Mouse (Mus musculus) kidney, embryonic 16.5 days (tissue): ENCODE results near the gene Rgs12. TPM values are rescaled to one million over a fixed set of nuclear protein-coding genes. Genes with fewer than 3 reads are reported as not detected.
A peak's percentile ranks its signal among the peaks of the same experiment; 100 is the strongest.

Experiments
- ATAC-seq: fragments of 200-750 bp; cut with Nextera tagmentation; 2 replicates; pipeline ENCODE4 v1.8.0; 2017; ENCODE audit warnings: moderate TSS enrichment; ENCODE audit not compliant: low FRiP score, low TSS enrichment
- H3K27ac ChIP-seq: fragments of 300-500 bp; sonication (generic); 2 replicates; pipeline ENCODE4 v1.5.1; 2014; ENCODE audit warnings: low read length
- H3K27me3 ChIP-seq: fragments of 300-500 bp; sonication (generic); 2 replicates; pipeline ENCODE4 v1.6.1; 2014; ENCODE audit warnings: low read length, control low read depth, mixed read lengths; ENCODE audit not compliant: insufficient read depth
- H3K36me3 ChIP-seq: fragments of 300-500 bp; sonication (generic); 2 replicates; pipeline ENCODE4 v1.6.1; 2014; ENCODE audit warnings: low read length, control low read depth, mixed read lengths; ENCODE audit not compliant: insufficient read depth
- H3K4me1 ChIP-seq: fragments of 300-500 bp; sonication (generic); 2 replicates; pipeline ENCODE4 v1.6.1; 2014; ENCODE audit warnings: low read length, control low read depth, mixed read lengths; ENCODE audit not compliant: insufficient read depth
- H3K4me2 ChIP-seq: fragments of 300-500 bp; sonication (generic); replicated peaks from 2 replicates; pipeline ENCODE4 v1.6.1; 2014; ENCODE audit warnings: low read depth, low read length
- H3K4me3 ChIP-seq: fragments of 300-500 bp; sonication (generic); 2 replicates; pipeline ENCODE4 v1.5.1; 2014; ENCODE audit warnings: mild to moderate bottlenecking, low read length
- H3K9ac ChIP-seq: fragments of 300-500 bp; sonication (generic); replicated peaks from 2 replicates; pipeline ENCODE4 v1.6.1; 2014; ENCODE audit warnings: low read length
- H3K9me3 ChIP-seq: fragments of 300-500 bp; sonication (generic); 2 replicates; pipeline ENCODE4 v1.6.1; 2016; ENCODE audit warnings: low read length, control low read depth
- WGBS: fragments of 180-500 bp; shearing (Covaris S2); extraction: QIAGEN DNeasy Blood & Tissue Kit; methylation state at CpG from one replicate; pipeline ENCODE4 v1.1.7; 2014; 5-methylcytosine and 5-hydroxymethylcytosine counted together
- polyA plus RNA-seq: library from polyadenylated mRNA; unstranded; fragments of >200 nt; fragmentation: Nextera tagmentation; extraction: Ambion mirVana; gene quantifications from 2 replicates; pipeline ENCODE4 v1.2.1, GENCODE M21; 2015

Gene Rgs12
- polyA plus RNA-seq = 32.4 and 34.7 TPM in 2 replicates

GRCm38 (mm10) chr5:34948861-34949760 is at the start of gene Rgs12:
Rgs12 (plus strand) TSS chr5:34949445.
- Histone ChIP-seq H3K27me3 (no peaks in the 10 kb centered on the region), H3K4me3 (peak within 1 kb of the TSS; percentile 77), H3K4me1 (peaks cover 13% of the 10 kb centered on the region), H3K27ac (peak within 1 kb of the TSS; percentile 84), H3K4me2 (peak within 1 kb of the TSS; percentile 73), H3K9ac (peak within 1 kb of the TSS; percentile 91), H3K36me3 (no peaks in the 10 kb centered on the region), H3K9me3 (peaks cover 7% of the 10 kb centered on the region; the same call in 1 of the 2 replicates)
- under 1% methylated on average over 53 of the region's 84 CpGs for WGBS
- ATAC-seq = peak; percentile 96

- peaks cover 70% of the 10 kb centered on the region for H3K36me3 ChIP-seq
- H3K4me3 ChIP-seq = no peak overlapping the region
- 95% methylated on average over 6 of the region's 6 CpGs for WGBS
- H3K27ac ChIP-seq = no peak overlapping the region
- no peak overlapping the region for H3K9ac ChIP-seq
- no peaks in the 10 kb centered on the region for H3K4me1 ChIP-seq
- H3K9me3 ChIP-seq = no peaks in the 10 kb centered on the region
- ATAC-seq = no peak
- no peaks in the 10 kb centered on the region for H3K27me3 ChIP-seq
- no peak overlapping the region for H3K4me2 ChIP-seq
Observed at GRCm38 (mm10) chr5:34899787-34900469, 49.3 kb upstream of the Rgs12 start.

DNA sequence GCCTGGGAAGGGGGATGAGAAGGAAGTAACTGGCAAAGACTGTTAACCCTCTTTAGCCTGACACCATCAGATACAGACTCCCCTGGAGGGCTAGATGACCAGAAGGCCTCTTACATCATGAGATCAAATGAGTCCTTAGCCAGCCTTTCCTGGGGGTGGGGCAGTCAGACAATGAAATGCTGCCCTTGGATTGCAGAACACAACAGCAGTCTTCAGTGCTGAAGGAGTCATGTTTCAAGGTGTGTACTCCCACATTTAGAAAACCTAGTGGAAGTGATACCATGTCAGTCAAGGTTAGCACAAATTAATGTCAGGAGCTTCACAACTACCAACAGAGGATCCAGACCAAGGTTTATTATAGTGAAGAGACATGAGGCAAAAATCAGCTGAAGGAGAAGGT is 46.9 kb upstream of the Rgs12 start:
- Histone ChIP-seq H3K9ac (no peak overlapping the region), H3K4me2 (no peak overlapping the region), H3K27ac (no peak overlapping the region), H3K4me1 (no peaks in the 10 kb centered on the region), H3K27me3 (no peaks in the 10 kb centered on the region), H3K9me3 (no peaks in the 10 kb centered on the region), H3K4me3 (no peak overlapping the region), H3K36me3 (peaks cover 77% of the 10 kb centered on the region)
- ATAC-seq = no peak

DNA sequence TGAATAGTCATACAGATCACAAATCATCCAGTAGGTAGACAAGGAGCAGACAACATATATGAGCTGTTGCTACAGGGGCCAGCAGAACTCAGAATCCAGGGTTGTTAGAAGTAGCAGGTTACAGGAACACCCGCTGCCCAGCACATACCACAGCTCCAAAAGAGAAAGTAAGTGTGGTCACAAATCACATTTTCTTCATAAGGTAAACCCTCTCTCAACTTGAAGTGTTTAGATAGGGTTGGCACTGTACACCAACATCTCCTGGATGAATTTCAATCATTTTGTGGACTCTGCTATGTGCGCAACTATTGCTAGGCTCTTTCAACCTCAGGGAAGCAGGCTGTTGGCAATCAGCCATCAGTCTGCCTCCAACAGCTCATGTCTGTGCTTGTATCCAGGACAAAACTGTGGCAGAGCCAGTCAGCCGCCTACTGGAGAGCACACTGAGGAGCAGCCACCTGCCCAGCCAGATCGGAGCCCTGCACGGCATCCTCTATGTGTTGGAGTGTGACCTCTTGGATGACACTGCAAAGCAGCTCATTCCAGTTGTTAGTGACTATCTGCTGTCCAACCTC is 46.3 kb upstream of the Rgs12 start:
- Histone ChIP-seq H3K36me3 (peaks cover 77% of the 10 kb centered on the region), H3K27me3 (no peaks in the 10 kb centered on the region), H3K4me3 (no peak overlapping the region), H3K27ac (no peak overlapping the region), H3K4me2 (no peak overlapping the region), H3K4me1 (no peaks in the 10 kb centered on the region), H3K9me3 (no peaks in the 10 kb centered on the region), H3K9ac (no peak overlapping the region)
- 87% methylated on average over 5 of the region's 5 CpGs for WGBS
- no peak for ATAC-seq

DNA sequence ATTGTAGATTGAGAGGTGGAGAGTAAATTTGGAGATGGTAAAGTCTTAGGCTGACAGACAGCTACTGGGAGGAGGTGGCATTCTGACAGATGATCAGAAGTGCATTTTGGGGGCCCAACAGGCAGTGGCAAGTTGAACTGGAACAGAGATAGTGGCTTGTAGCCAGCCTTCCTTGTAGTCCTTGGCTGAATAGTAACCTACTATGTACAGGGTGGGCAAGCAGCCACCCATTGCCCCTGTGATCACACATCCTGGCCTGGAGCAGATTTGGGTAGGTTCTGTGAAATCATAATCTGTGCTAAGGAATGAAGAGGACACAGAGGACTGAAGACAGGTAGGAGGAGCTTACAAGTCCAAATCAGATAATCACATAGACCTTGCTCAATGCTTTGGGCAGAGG is 44.8 kb upstream of the Rgs12 start:
- no peak for ATAC-seq
- Histone ChIP-seq H3K4me3 (no peak overlapping the region), H3K4me1 (no peaks in the 10 kb centered on the region), H3K9ac (no peak overlapping the region), H3K4me2 (no peak overlapping the region), H3K27ac (no peak overlapping the region), H3K9me3 (no peaks in the 10 kb centered on the region), H3K36me3 (peaks cover 70% of the 10 kb centered on the region), H3K27me3 (no peaks in the 10 kb centered on the region)

DNA sequence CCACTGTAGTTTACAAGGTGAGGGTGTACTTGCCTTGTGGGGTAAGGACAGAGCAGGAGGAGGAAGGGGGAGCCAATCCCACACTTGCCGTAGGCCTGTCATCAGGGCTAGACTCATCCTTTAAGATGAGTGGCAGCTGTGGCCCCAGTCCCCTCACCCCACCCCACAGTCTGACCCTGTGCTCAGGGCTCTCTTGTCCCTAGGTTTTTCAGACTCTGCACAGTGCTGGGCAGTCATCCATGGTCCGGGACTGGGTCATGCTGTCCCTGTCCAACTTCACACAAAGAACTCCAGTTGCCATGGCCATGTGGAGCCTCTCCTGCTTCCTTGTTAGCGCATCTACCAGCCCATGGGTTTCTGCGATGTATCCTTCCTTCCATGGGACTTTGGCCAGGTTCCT is 42.0 kb upstream of the Rgs12 start:
- Histone ChIP-seq H3K9ac (no peak overlapping the region), H3K4me2 (no peak overlapping the region), H3K36me3 (peaks cover 54% of the 10 kb centered on the region), H3K27ac (no peak overlapping the region), H3K4me3 (no peak overlapping the region), H3K4me1 (no peaks in the 10 kb centered on the region), H3K9me3 (no peaks in the 10 kb centered on the region), H3K27me3 (no peaks in the 10 kb centered on the region)
- 0 out of 2 replicates have a peak, but pooled peaks have one; percentile 15 for ATAC-seq
- 94% methylated on average over 4 of the region's 4 CpGs for WGBS

GRCm38 (mm10) chr5:34907910-34908725 is 41.1 kb upstream of the Rgs12 start, which contains the start of gene Msantd1:
Msantd1 (plus strand) TSS chr5:34908012.
- Histone ChIP-seq H3K27me3 (no peaks in the 10 kb centered on the region), H3K36me3 (peaks cover 47% of the 10 kb centered on the region), H3K4me2 (no peak within 1 kb of the TSS), H3K4me3 (no peak within 1 kb of the TSS), H3K9ac (no peak within 1 kb of the TSS), H3K9me3 (no peaks in the 10 kb centered on the region), H3K4me1 (no peaks in the 10 kb centered on the region), H3K27ac (no peak within 1 kb of the TSS)
- WGBS = 78% methylated on average over 6 of the region's 6 CpGs
- no peak for ATAC-seq

GRCm38 (mm10) chr5:34908726-34909633 is 40.3 kb upstream of the Rgs12 start:
- Histone ChIP-seq H3K27me3 (no peaks in the 10 kb centered on the region), H3K9ac (no peak overlapping the region), H3K4me3 (no peak overlapping the region), H3K27ac (no peak overlapping the region), H3K36me3 (peaks cover 43% of the 10 kb centered on the region), H3K4me2 (no peak overlapping the region), H3K4me1 (no peaks in the 10 kb centered on the region), H3K9me3 (no peaks in the 10 kb centered on the region)
- 80% methylated on average over 9 of the region's 9 CpGs for WGBS
- ATAC-seq = no peak
